Mouse (Mus musculus) brain, embryonic 14.5 days (tissue): ENCODE measurements around the gene Hist1h2br.

ENCODE experiments used
- CTCF ChIP-seq: fragments of 200-500 bp; IDR thresholded peaks from 2 replicates; pipeline ENCODE4 v1.5.1; 2012; ENCODE audit warnings: inconsistent platforms, mild to moderate bottlenecking, moderate library complexity, borderline replicate concordance; ENCODE audit not compliant: insufficient read depth, insufficient read length; ENCODE audit errors: extremely low read depth
- POLR2A ChIP-seq: fragments of 200-500 bp; IDR thresholded peaks from 2 replicates; pipeline ENCODE4 v1.6.1; 2012; ENCODE audit warnings: mild to moderate bottlenecking, inconsistent platforms, borderline replicate concordance; ENCODE audit not compliant: poor library complexity, insufficient read depth, insufficient read length, severe bottlenecking; ENCODE audit errors: extremely low read depth

DNA sequence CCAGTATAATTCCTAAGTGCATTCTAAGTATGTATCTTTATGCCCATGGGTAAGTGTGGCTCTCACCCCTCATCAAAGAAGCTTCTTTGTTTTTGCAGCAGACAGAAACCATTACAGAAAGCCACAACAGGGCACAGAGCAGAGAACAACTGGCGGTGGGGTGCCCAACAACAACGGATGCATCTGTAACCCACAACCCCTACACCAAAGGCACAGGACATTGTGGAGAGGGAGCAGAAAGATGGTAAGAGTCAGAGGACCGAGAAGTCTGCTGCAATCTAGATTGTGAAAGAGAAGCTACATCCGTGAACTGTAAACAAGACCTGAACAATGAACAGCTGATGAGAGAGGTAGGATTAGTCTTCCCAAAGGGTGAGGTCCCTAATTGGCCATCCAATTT, 51.0 kb downstream of the Hist1h2br start:
- TF ChIP-seq CTCF (no peak), POLR2A (no peak)
